Mouse (Mus musculus) kidney, adult 11 months (tissue): ENCODE measurements around the gene Spata5.
"Not testable (repeated sequence)": the region's sequence is repeated elsewhere in the genome, so short reads cannot be mapped to it uniquely, and the experiment has no call there.

Experiments used
- DNase-seq: peaks from one replicate; pipeline ENCODE4 v3.0.0; 2022

Gene Spata5

DNA sequence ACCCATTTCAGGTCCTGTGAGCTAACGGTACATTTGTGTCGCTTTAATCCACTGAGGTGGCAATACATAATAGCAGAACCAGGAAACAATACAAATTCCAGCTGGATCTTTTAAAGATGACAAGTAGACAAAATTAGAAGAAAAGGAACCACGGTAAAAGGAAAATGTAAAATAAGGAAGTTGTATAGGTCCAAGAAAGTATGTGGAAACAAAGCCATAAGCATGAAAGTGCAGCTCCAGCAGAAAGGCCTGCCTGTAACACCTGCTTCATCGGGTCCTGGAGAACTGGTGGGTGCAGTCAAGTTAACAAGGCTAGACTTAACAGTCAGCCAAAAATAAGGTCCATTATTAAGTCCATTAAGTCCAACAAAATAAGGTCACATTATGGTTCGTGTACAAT is 164.9 kb downstream of the Spata5 start:
- DNase-seq, result no peak

GRCm38 (mm10) chr3:37585967-37586730 is 166.5 kb downstream of the Spata5 start:
- no peak for DNase-seq

GRCm38 (mm10) chr3:37586731-37587578 is 167.3 kb downstream of the Spata5 start:
- peak; percentile 17 for DNase-seq

- DNase-seq, result peak; percentile 45
Measured at GRCm38 (mm10) chr3:37595721-37596120, 176.0 kb downstream of the Spata5 start.

DNA sequence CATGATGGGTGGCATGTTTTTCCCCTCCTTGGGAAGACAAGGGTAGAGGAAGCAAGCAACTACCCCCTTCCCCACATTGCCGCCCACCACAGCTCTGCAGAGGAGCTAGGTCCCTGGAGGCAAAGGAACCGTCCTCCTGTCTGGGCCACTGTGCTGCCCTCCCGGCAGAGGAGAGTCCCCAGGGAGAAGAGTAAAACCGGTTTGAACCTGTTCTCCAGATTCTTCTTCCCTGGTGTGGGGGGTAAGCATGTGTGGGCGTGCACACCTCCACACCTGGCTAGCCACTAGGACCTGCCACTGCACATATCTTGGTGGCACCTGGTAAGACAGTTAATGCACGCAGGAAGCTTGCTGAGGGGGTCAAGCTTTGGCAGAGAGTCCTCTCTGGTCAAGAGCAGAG is 176.8 kb downstream of the Spata5 start:
- DNase-seq, result no peak

DNA sequence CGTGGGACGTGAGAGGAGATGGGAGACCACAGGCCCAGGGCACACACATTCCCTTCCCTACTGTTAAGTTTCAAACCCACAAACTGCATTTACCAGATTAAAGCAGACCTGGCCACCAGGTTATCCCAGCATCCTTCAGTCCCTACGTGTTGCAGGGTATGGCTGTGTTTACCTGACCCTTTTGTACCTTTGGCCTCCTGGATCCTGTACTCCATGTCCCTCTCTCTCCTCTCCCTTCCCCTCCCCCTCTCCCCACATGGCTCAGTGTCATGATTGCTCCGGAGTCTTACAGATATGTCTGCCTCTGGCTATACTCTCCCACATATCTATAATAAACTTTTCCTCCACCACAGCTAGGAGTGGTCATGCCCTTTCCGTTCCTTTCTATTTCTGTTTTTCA is 177.5 kb downstream of the Spata5 start:
- DNase-seq, result no peak

GRCm38 (mm10) chr3:37599641-37600040 is 179.9 kb downstream of the Spata5 start:
- not testable (repeated sequence) for DNase-seq

DNA sequence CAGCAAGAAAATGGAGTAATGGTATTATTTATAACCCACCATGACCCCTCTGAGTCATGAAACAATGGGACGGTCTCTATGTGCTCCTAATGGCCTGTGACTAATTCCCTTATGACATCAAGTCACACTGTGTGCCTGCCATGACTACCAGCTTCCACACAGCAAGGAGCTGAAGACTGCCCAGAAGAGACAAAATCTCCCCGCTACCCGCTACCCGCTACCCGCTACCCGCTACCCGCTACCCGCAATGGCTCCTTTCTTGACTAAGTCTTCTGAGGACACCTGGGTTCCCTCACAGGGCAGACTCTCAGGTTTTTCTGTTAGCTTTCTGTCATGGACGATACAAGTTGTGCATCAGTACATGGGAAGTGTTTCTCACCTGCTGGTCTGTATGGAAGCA is 182.7 kb downstream of the Spata5 start:
- no peak for DNase-seq

- no peak for DNase-seq
Measured at GRCm38 (mm10) chr3:37602890-37603289, 183.2 kb downstream of the Spata5 start.

- no peak for DNase-seq
Measured at GRCm38 (mm10) chr3:37603541-37603940, 183.8 kb downstream of the Spata5 start.

DNA sequence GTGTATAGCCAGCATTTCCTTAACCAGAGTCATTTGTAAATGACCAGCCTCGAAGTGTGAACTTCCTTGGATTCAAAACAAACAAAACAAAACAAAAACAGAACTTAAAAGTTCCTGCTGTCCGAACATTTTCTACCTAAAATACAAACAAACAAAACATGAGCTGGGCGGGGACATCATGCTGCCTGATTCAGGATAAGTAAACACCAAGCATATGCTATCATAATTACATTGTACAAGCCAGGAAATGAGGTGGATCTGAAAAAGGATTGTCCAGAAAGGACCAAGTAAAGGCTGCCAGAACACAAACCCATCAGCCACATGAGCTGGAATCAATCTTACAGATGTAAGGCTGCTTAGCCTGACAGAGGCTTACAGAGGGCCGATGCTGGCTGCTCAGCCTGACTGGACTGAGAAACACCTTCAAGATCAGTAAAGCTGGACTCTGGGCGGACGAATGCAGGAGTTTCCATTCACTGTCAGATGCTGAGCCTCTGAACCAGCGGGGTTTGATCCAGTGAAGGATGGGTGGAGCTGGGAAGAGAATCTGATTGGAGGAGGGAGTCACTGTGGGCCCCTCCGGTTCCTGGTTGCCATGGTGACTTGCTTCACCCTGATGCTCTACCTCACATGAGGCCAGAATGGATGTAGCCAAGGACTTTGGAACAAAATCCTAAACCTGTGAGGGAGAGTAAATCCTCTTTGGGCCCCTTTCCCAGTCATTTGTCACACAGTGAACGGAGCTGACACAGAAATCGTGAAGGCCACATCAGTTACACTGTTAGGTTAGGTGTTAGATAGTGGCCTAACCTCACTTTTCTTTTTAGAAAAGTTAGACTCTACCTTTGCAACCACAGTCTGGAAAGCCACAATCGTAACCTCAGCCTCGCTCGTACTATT is 185.5 kb downstream of the Spata5 start:
- no peak for DNase-seq

DNA sequence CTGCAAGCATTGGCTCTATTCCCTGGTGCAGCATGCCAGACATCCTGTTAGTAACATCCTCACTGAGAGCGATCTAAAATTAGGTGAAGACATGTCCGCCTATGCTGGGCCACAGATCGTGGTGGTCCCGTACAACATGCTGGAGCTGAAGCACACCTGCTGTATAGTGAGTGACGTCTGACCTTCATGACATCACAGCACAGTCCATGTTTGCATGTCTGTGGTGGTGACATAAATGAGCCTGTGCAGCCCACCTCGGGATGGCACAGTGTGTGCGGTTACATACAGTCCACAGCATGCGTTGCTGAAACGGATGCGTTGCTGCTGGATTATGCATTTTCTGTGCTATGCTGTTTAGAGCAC is 186.2 kb downstream of the Spata5 start:
- DNase-seq, result no peak

GRCm38 (mm10) chr3:37608926-37609325 is 189.2 kb downstream of the Spata5 start:
- no peak for DNase-seq

GRCm38 (mm10) chr3:37610670-37611069 is 191.0 kb downstream of the Spata5 start:
- DNase-seq, result no peak

DNA sequence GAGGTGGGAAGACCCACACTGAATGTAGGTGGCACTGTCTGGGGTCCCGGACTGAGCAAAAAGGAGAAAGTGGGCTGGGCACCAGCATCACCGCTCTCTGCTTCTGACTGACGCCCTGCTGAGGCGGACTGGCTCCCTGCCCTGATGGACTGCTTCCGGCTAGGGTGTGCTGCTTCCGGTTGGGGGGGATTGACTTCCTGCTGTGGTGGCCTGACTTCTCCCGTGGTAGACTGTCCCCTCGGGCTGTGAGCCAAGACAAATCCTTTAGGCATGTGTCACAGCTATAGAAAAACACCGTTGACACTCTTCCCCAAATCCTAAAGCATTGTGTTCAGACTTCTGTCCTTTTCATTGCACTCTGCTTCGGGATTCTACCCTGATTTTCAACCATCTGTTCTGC is 194.0 kb downstream of the Spata5 start:
- DNase-seq, result peak; percentile 45

- no peak for DNase-seq
Measured at GRCm38 (mm10) chr3:37614878-37615650, 195.4 kb downstream of the Spata5 start.

DNA sequence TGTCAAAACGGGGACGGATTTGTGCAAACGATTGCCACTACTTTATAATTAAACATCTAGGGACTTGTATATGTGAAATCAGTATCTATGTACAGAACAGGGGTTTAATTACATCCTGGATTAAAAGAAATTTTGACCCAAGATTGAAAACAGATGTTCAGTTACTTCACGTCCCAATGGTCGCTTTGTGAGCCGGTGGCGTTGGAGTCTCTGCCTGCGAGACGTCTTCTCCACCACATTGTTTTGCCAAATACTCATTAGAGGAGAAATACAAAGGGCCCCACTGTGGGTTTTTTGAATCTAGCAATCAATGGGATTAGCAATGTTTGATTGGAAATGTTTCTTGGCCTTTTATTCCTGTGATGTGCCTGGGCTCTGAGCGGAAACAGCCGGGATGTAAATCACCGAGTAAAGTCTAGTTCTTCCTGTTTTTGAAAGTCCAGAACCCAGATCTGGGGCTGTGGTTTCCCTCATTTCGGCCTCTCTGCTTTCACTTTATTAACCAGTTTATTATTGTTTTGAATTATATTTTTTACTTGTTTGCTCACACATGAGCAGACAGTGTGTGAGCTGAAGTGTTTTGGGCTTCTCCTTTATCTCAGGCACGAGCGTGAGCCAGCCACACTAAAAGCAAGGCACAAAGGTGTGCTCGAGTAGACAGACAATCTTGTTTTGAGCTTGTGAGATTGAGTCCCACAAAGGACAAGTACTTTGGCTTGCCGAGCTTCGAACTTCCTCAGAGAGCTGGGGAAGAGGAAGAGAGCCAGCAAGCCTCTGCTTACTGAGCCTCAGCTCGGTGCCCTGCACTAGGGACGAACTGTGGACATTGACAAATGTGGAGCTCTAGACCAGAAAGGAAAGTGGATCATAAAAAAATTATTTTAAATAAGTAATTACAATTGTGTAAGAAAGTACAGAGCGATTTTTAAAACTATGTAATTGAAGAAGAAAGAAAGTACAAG is 197.2 kb downstream of the Spata5 start:
- DNase-seq, result no peak
